Mouse (Mus musculus): ENCODE results near the gene Sos2. TPM values are rescaled to one million over a fixed set of nuclear protein-coding genes. Genes with fewer than 3 reads are reported as not detected.
A peak's percentile ranks its signal among the peaks of the same experiment; 100 is the strongest.

The Sos2 gene
- polyA plus RNA-seq, 1 experiment from 2014 or later = 9.2 TPM

DNA sequence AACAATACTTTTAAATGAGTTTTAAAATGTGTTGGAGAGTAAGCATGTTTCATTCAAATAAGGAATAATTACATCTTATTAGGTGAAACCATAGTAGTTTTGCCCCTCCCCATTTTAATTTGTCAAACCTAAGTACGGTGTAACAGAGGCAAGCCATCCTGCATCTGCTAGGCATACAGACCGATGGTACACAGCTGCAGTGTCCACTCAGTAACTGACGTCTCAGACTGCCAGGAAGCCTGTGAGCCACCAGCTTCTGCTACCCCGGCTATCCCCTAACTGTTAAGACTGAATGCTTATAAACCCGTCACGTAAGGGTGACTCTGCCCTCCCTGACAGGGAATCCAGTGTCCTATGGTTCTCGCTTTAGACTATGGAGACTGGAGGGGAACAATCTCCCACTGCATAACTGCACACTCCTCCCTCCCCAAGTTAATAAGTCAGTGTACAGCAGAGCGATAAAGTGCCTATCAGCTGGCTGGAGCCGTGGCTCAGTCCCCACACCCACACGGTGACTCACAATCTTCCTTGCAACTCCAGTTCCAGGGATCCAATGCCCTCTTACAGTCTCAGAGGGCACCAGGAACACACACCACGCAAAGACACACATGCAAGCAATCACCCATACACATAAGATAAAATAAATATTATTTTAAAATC lies 23.3 kb upstream of the Sos2 start:
- Histone ChIP-seq H3K4me1 (replicated peaks; ENCODE audit: control insufficient read depth, insufficient read depth, low read length) (no peaks in the 10 kb centered on the region), H3K4me3 (ENCODE audit: low read depth, low read length) (no peak overlapping the region), H3K36me3 (ENCODE audit: control insufficient read depth, insufficient read depth, low read length) (no peaks in the 10 kb centered on the region; the same call in 1 of the 2 replicates), H3K27ac (ENCODE audit: low read depth, low read length) (no peak overlapping the region), H3K27me3 (replicated peaks; ENCODE audit: control insufficient read depth, insufficient read depth, low read length) (no peaks in the 10 kb centered on the region), H3K9ac (ENCODE audit: low read depth, low read length) (no peak overlapping the region), H3K9me3 (ENCODE audit: control insufficient read depth, low read length) (no peaks in the 10 kb centered on the region), H3K4me2 (no peak overlapping the region)
- peak; percentile 81 for ATAC-seq (replicated peaks; ENCODE audit: low FRiP score)
- 74% methylated on average over 11 of the region's 11 CpGs for WGBS
- DNase-seq (ENCODE audit: low spot score) = no peak

DNA sequence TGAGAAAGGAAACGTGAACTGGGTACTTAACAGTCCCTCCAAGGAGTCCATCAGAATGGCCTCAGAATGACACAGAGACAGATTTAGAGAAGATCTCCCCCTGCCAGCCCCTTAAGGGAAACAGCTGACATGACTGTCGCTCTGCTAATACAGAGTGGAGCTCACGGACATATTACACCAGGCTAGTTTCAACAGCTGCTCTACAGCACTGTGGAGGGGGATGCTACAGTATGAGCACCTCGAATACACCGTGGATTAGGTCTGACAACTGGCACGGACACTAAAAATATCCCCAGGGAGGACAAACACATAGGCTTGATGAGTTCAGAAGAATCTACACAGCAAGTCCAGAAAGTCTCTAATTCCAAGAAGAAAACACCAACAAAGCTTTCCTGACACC lies 16.7 kb upstream of the Sos2 start:
- Histone ChIP-seq H3K27ac (ENCODE audit: low read depth, low read length) (no peak overlapping the region), H3K9ac (ENCODE audit: low read depth, low read length) (no peak overlapping the region), H3K9me3 (ENCODE audit: control insufficient read depth, low read length) (no peaks in the 10 kb centered on the region), H3K4me1 (replicated peaks; ENCODE audit: control insufficient read depth, insufficient read depth, low read length) (no peaks in the 10 kb centered on the region), H3K27me3 (replicated peaks; ENCODE audit: control insufficient read depth, insufficient read depth, low read length) (no peaks in the 10 kb centered on the region), H3K4me2 (no peak overlapping the region), H3K36me3 (ENCODE audit: control insufficient read depth, insufficient read depth, low read length) (peaks cover 5% of the 10 kb centered on the region; the same call in 1 of the 2 replicates), H3K4me3 (ENCODE audit: low read depth, low read length) (no peak overlapping the region)
- 87% methylated on average over 6 of the region's 6 CpGs for WGBS
- ATAC-seq (replicated peaks; ENCODE audit: low FRiP score) (no peak), DNase-seq (ENCODE audit: low spot score) (no peak)

- Histone ChIP-seq H3K4me1 (replicated peaks; ENCODE audit: control insufficient read depth, insufficient read depth, low read length) (no peaks in the 10 kb centered on the region), H3K4me3 (ENCODE audit: low read depth, low read length) (no peak overlapping the region), H3K27ac (ENCODE audit: low read depth, low read length) (no peak overlapping the region), H3K36me3 (ENCODE audit: control insufficient read depth, insufficient read depth, low read length) (peaks cover 5% of the 10 kb centered on the region; the same call in 1 of the 2 replicates), H3K9me3 (ENCODE audit: control insufficient read depth, low read length) (no peaks in the 10 kb centered on the region), H3K4me2 (no peak overlapping the region), H3K9ac (ENCODE audit: low read depth, low read length) (no peak overlapping the region), H3K27me3 (replicated peaks; ENCODE audit: control insufficient read depth, insufficient read depth, low read length) (no peaks in the 10 kb centered on the region)
- ATAC-seq (replicated peaks; ENCODE audit: low FRiP score) = no peak
- DNase-seq (ENCODE audit: low spot score) = no peak
- WGBS = 68% methylated on average over 5 of the region's 5 CpGs
Observed at GRCm38 (mm10) chr12:69696746-69697145, 15.1 kb upstream of the Sos2 start.

- H3K9ac ChIP-seq (ENCODE audit: low read depth, low read length) = no peak overlapping the region
- DNase-seq (ENCODE audit: low spot score) (no peak), ATAC-seq (replicated peaks; ENCODE audit: low FRiP score) (no peak)
- no peak overlapping the region for H3K4me3 ChIP-seq (ENCODE audit: low read depth, low read length)
- WGBS = 88% methylated on average over 17 of the region's 17 CpGs
- no peaks in the 10 kb centered on the region for H3K4me1 ChIP-seq (replicated peaks; ENCODE audit: control insufficient read depth, insufficient read depth, low read length)
- H3K36me3 ChIP-seq (ENCODE audit: control insufficient read depth, insufficient read depth, low read length) = peaks cover 5% of the 10 kb centered on the region; the same call in 1 of the 2 replicates
- H3K27ac ChIP-seq (ENCODE audit: low read depth, low read length) = no peak overlapping the region
- no peaks in the 10 kb centered on the region for H3K27me3 ChIP-seq (replicated peaks; ENCODE audit: control insufficient read depth, insufficient read depth, low read length)
- H3K9me3 ChIP-seq (ENCODE audit: control insufficient read depth, low read length) = no peaks in the 10 kb centered on the region
- no peak overlapping the region for H3K4me2 ChIP-seq
Observed at GRCm38 (mm10) chr12:69693471-69693870, 11.8 kb upstream of the Sos2 start.

DNA sequence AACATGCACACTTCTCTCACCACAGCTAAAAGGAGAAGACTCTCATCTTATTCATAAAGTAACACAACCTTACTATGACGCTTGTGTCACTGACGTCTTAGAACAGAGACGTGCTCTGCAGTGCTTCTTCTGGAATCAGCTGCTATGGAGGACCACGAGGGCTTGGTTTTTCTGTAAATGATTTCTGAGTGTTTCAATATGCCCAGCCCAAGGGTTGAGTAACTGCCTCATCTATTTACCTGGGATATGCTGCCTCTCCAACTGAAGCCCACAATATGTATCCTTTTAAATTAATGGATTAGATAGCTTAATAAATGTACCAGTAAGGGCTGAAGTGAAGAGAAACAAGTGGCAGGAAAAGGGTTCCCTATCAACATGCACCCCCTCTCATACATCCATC lies 9.1 kb upstream of the Sos2 start:
- WGBS = 91% methylated on average over 4 of the region's 4 CpGs
- Histone ChIP-seq H3K9ac (ENCODE audit: low read depth, low read length) (no peak overlapping the region), H3K4me3 (ENCODE audit: low read depth, low read length) (no peak overlapping the region), H3K27me3 (replicated peaks; ENCODE audit: control insufficient read depth, insufficient read depth, low read length) (no peaks in the 10 kb centered on the region), H3K27ac (ENCODE audit: low read depth, low read length) (no peak overlapping the region), H3K36me3 (ENCODE audit: control insufficient read depth, insufficient read depth, low read length) (peaks cover 5% of the 10 kb centered on the region; the same call in 1 of the 2 replicates), H3K9me3 (ENCODE audit: control insufficient read depth, low read length) (no peaks in the 10 kb centered on the region), H3K4me2 (no peak overlapping the region), H3K4me1 (replicated peaks; ENCODE audit: control insufficient read depth, insufficient read depth, low read length) (no peaks in the 10 kb centered on the region)
- ATAC-seq (replicated peaks; ENCODE audit: low FRiP score) = no peak
- DNase-seq (ENCODE audit: low spot score) = no peak

DNA sequence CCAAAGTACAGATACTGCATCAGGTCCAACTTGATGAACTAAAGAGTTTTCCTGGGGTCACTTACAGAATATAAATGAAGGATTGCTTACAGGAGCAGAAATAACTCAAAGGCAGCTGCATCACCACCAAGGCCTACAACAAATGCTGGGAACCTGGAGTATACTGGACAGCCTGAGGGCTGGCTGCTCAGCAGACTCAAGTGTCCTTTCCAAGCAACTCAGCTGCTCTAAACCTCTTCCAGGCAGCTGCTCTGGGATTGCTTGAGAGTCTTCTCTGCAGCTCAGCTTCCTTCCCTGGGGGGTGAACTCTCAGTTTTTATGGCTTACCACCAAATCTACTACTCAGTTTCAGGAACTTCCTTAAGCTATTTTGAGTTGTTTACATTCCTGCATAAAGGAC lies 7.4 kb upstream of the Sos2 start:
- no peak for DNase-seq (ENCODE audit: low spot score)
- no peak for ATAC-seq (replicated peaks; ENCODE audit: low FRiP score)
- Histone ChIP-seq H3K9ac (ENCODE audit: low read depth, low read length) (no peak overlapping the region), H3K4me3 (ENCODE audit: low read depth, low read length) (no peak overlapping the region), H3K27ac (ENCODE audit: low read depth, low read length) (no peak overlapping the region), H3K9me3 (ENCODE audit: control insufficient read depth, low read length) (no peaks in the 10 kb centered on the region), H3K27me3 (replicated peaks; ENCODE audit: control insufficient read depth, insufficient read depth, low read length) (no peaks in the 10 kb centered on the region), H3K36me3 (ENCODE audit: control insufficient read depth, insufficient read depth, low read length) (peaks cover 3% of the 10 kb centered on the region; the same call in 1 of the 2 replicates), H3K4me2 (no peak overlapping the region), H3K4me1 (replicated peaks; ENCODE audit: control insufficient read depth, insufficient read depth, low read length) (no peaks in the 10 kb centered on the region)

- no peak overlapping the region for H3K27ac ChIP-seq (ENCODE audit: low read depth, low read length)
- H3K36me3 ChIP-seq (ENCODE audit: control insufficient read depth, insufficient read depth, low read length) = no peaks in the 10 kb centered on the region; the same call in 1 of the 2 replicates
- no peak overlapping the region for H3K4me3 ChIP-seq (ENCODE audit: low read depth, low read length)
- no peaks in the 10 kb centered on the region for H3K9me3 ChIP-seq (ENCODE audit: control insufficient read depth, low read length)
- WGBS = 80% methylated on average over 2 of the region's 2 CpGs
- no peak overlapping the region for H3K4me2 ChIP-seq
- no peak for ATAC-seq (replicated peaks; ENCODE audit: low FRiP score)
- no peak overlapping the region for H3K9ac ChIP-seq (ENCODE audit: low read depth, low read length)
- H3K27me3 ChIP-seq (replicated peaks; ENCODE audit: control insufficient read depth, insufficient read depth, low read length) = no peaks in the 10 kb centered on the region
- H3K4me1 ChIP-seq (replicated peaks; ENCODE audit: control insufficient read depth, insufficient read depth, low read length) = no peaks in the 10 kb centered on the region; the same call in 1 of the 2 replicates
- DNase-seq (ENCODE audit: low spot score) = no peak
Observed at GRCm38 (mm10) chr12:69688368-69688767, 6.7 kb upstream of the Sos2 start.

DNA sequence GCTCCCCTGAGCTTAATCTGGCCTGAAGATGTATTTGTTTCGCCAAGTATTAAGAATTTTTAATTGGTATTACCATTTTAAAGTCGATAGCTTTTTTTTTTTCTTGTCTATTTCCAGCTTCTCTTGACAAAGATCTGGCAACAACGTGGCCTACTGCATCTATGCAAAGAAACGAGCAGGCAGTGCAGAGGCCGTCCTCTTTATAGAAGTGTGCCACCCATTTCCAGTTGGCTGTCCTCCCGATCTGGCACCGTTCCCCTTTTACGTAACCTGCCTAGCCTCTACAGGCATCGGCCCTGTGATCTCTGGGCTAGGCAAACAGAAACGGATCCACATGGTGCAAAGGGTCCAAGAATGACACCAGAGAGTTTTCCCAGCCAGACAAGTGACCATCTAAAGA lies 1.9 kb upstream of the Sos2 start:
- Histone ChIP-seq H3K9ac (ENCODE audit: low read depth, low read length) (no peak overlapping the region), H3K4me3 (ENCODE audit: low read depth, low read length) (no peak overlapping the region; the same call in none of the 2 replicates), H3K9me3 (ENCODE audit: control insufficient read depth, low read length) (no peaks in the 10 kb centered on the region), H3K27ac (ENCODE audit: low read depth, low read length) (no peak overlapping the region; the same call in 1 of the 2 replicates), H3K4me1 (replicated peaks; ENCODE audit: control insufficient read depth, insufficient read depth, low read length) (peaks cover 8% of the 10 kb centered on the region), H3K36me3 (ENCODE audit: control insufficient read depth, insufficient read depth, low read length) (no peaks in the 10 kb centered on the region), H3K4me2 (peak overlapping the region; percentile 91), H3K27me3 (replicated peaks; ENCODE audit: control insufficient read depth, insufficient read depth, low read length) (no peaks in the 10 kb centered on the region)
- DNase-seq (ENCODE audit: low spot score) = no peak
- WGBS = 49% methylated on average over 10 of the region's 10 CpGs
- ATAC-seq (replicated peaks; ENCODE audit: low FRiP score) = no peak

DNA sequence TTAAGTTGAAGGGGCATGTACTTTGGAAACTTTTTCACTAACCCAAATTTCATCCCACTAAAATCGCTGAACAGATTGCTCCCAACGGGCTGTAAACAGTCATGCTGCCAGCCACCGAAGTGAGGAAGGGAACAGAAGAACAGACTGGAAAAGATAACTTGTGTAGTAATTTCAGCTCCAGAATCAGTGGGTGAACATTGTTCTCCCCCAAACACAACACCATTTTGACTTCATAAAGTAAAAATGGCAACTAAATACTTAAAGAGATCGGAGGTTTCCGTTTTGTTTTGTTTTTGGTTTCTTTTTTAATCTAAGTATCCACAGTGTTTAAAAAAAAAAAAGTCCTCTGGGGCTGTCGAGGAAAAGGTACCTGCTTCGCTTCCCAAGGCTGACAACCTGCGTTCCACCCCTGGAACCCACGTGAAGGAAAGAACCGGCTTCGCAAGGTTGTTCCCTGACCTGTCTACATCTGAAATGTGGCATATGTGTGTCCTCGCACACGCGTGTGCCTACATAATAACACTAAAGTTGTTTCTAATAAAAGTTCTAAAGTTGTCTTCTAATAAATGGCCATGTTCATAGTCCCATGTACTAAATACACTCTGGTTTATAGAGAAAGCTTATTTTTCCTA lies 1.3 kb upstream of the Sos2 start:
- H3K36me3 ChIP-seq (ENCODE audit: control insufficient read depth, insufficient read depth, low read length) = no peaks in the 10 kb centered on the region
- H3K9me3 ChIP-seq (ENCODE audit: control insufficient read depth, low read length) = no peaks in the 10 kb centered on the region
- ATAC-seq (replicated peaks; ENCODE audit: low FRiP score) = no peak
- 51% methylated on average over 14 of the region's 14 CpGs for WGBS
- H3K9ac ChIP-seq (ENCODE audit: low read depth, low read length) = 0 out of 2 replicates have a peak overlapping the region, but pooled peaks have one; percentile 13
- H3K27me3 ChIP-seq (replicated peaks; ENCODE audit: control insufficient read depth, insufficient read depth, low read length) = no peaks in the 10 kb centered on the region
- H3K27ac ChIP-seq (ENCODE audit: low read depth, low read length) = no peak overlapping the region
- peak overlapping the region; percentile 91 for H3K4me2 ChIP-seq
- peak overlapping the region; percentile 83 for H3K4me3 ChIP-seq (ENCODE audit: low read depth, low read length)
- no peak for DNase-seq (ENCODE audit: low spot score)
- peaks cover 10% of the 10 kb centered on the region for H3K4me1 ChIP-seq (replicated peaks; ENCODE audit: control insufficient read depth, insufficient read depth, low read length)

All from liver, embryonic 11.5 days (tissue).